Mouse (Mus musculus) small intestine, adult 2 months (tissue): ENCODE data around the gene 2900011O08Rik. TPM values are rescaled to one million over a fixed set of nuclear protein-coding genes. Genes with fewer than 3 reads are reported as not detected.

ENCODE experiments used
- H3K27ac ChIP-seq: fragments of 200-500 bp; 2 replicates; pipeline ENCODE4 v1.5.1; 2012; ENCODE audit warnings: low read depth, low read length, control low read depth, inconsistent platforms; ENCODE audit not compliant: insufficient read depth
- H3K27me3 ChIP-seq: fragments of 200-500 bp; 2 replicates; pipeline ENCODE4 v1.6.1; 2012; ENCODE audit warnings: mild to moderate bottlenecking, moderate library complexity, low read length, inconsistent platforms; ENCODE audit not compliant: control insufficient read depth, insufficient read depth
- H3K36me3 ChIP-seq: fragments of 200-500 bp; 2 replicates; pipeline ENCODE4 v1.6.1; 2012; ENCODE audit warnings: mild to moderate bottlenecking, low read length, control low read depth, inconsistent platforms; ENCODE audit not compliant: control insufficient read depth, insufficient read depth
- H3K4me1 ChIP-seq: fragments of 200-500 bp; 2 replicates; pipeline ENCODE4 v1.6.1; 2012; ENCODE audit warnings: low read length, inconsistent platforms, mixed read lengths; ENCODE audit not compliant: control insufficient read depth, insufficient read depth, insufficient read length
- H3K4me3 ChIP-seq: fragments of 200-500 bp; 2 replicates; pipeline ENCODE4 v1.5.1; 2012; ENCODE audit warnings: low read depth, mild to moderate bottlenecking, control low read depth, inconsistent platforms, low read length, moderate library complexity
- CTCF ChIP-seq: fragments of 200-500 bp; IDR thresholded peaks from 2 replicates; pipeline ENCODE4 v1.5.1; 2012; ENCODE audit warnings: low read depth, mild to moderate bottlenecking, control low read depth, inconsistent platforms, low read length, moderate library complexity, mixed read lengths; ENCODE audit not compliant: insufficient replicate concordance, insufficient read length; ENCODE audit errors: extremely low read depth
- POLR2A ChIP-seq: fragments of 200-500 bp; IDR thresholded peaks from 2 replicates; pipeline ENCODE4 v1.6.1; 2012; ENCODE audit warnings: low read depth, mild to moderate bottlenecking, control low read depth, inconsistent platforms, low read length, moderate library complexity
- WGBS: fragments of 180-500 bp; shearing (Covaris S2); methylation state at CpG from one replicate; pipeline ENCODE4 v1.1.7; 2018; 5-methylcytosine and 5-hydroxymethylcytosine counted together
- polyA plus RNA-seq: library from polyadenylated mRNA; depleted of rRNA; stranded (reverse); fragments of >200 nt; gene quantifications from 2 replicates; pipeline ENCODE4 v1.2.3, GENCODE M21; 2012

2900011O08Rik gene
- polyA plus RNA-seq, 1 experiment = 0.35 TPM

GRCm38 (mm10) chr16:14004726-14005125, 18.3 kb downstream of the 2900011O08Rik start:
- Histone ChIP-seq H3K4me3 (no peak overlapping the region), H3K27ac (peak overlapping the region; percentile 69), H3K27me3 (no peaks in the 10 kb centered on the region), H3K36me3 (no peaks in the 10 kb centered on the region), H3K4me1 (peaks cover 12% of the 10 kb centered on the region; the same call in 1 of the 2 replicates)
- WGBS = 50% methylated on average over 2 of the region's 2 CpGs
- TF ChIP-seq POLR2A = no peak
- no peak for TF ChIP-seq CTCF

GRCm38 (mm10) chr16:14005266-14005665, 18.9 kb downstream of the 2900011O08Rik start:
- 84% methylated on average over 4 of the region's 4 CpGs for WGBS
- Histone ChIP-seq H3K4me3 (no peak overlapping the region), H3K36me3 (no peaks in the 10 kb centered on the region), H3K4me1 (peaks cover 12% of the 10 kb centered on the region; the same call in 1 of the 2 replicates), H3K27me3 (no peaks in the 10 kb centered on the region), H3K27ac (peak overlapping the region; percentile 67)
- TF ChIP-seq POLR2A (no peak), CTCF (no peak)

DNA sequence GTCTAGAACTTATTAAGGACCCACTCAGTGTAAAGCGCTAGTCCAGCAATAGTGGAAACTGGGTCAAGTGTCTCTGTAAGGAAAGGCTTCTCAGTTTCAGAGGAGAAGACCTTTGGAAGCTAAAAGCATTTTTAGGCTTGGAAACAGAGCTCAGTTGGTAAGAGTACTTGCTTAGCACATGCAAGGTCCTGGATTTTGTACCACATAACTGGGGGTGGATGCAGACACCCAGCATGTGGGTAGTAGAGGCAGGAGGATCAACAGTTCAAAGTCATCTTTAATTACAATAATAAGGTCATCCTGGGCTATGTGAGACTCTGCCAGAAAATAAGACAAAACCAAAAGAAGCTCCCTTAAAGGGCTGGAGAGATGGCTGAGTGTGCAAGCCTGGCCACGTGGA, 21.7 kb downstream of the 2900011O08Rik start:
- TF ChIP-seq POLR2A (no peak), CTCF (no peak)
- H3K36me3 ChIP-seq = no peaks in the 10 kb centered on the region
- H3K4me1 ChIP-seq = peaks cover 12% of the 10 kb centered on the region; the same call in 1 of the 2 replicates
- H3K27ac ChIP-seq = no peak overlapping the region
- 67% methylated on average over 2 of the region's 2 CpGs for WGBS
- H3K4me3 ChIP-seq = no peak overlapping the region
- H3K27me3 ChIP-seq = no peaks in the 10 kb centered on the region

- Histone ChIP-seq H3K36me3 (no peaks in the 10 kb centered on the region), H3K27ac (no peak overlapping the region), H3K4me1 (peaks cover 12% of the 10 kb centered on the region; the same call in 1 of the 2 replicates), H3K27me3 (no peaks in the 10 kb centered on the region), H3K4me3 (no peak overlapping the region)
- no peak for TF ChIP-seq CTCF
- TF ChIP-seq POLR2A = no peak
These were observed 22.3 kb downstream of the 2900011O08Rik start for GRCm38 (mm10) chr16:14008708-14009107.

GRCm38 (mm10) chr16:14009966-14010365, 23.6 kb downstream of the 2900011O08Rik start:
- no peak overlapping the region for H3K4me3 ChIP-seq
- H3K36me3 ChIP-seq = no peaks in the 10 kb centered on the region
- no peak overlapping the region for H3K27ac ChIP-seq
- H3K4me1 ChIP-seq = peaks cover 5% of the 10 kb centered on the region; the same call in 1 of the 2 replicates
- H3K27me3 ChIP-seq = no peaks in the 10 kb centered on the region
- TF ChIP-seq CTCF (no peak), POLR2A (no peak)
- 90% methylated on average over 4 of the region's 4 CpGs for WGBS

DNA sequence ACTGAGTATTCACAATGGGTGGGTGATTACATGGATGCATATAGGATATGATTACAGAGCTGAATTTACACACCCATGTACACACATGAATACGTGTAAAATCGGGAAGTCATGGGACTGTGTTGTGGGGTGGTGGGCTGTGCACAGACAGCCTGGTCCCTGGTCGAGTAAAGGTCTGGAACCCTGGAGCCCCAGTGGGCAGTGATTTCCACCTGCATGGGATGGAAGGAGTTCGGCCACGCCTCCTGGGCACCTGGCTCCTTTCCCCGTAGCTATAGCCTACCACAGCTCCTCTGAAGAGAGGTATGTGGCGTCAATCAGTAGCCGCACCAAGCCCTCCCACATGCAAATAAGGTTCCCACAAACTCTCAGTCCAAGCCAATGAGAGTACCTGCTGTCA, 30.9 kb downstream of the 2900011O08Rik start:
- H3K27ac ChIP-seq = no peak overlapping the region
- no peak overlapping the region for H3K4me3 ChIP-seq
- H3K27me3 ChIP-seq = no peaks in the 10 kb centered on the region
- no peaks in the 10 kb centered on the region for H3K36me3 ChIP-seq
- H3K4me1 ChIP-seq = no peaks in the 10 kb centered on the region
- WGBS = 68% methylated on average over 8 of the region's 8 CpGs
- TF ChIP-seq CTCF (no peak), POLR2A (no peak)

DNA sequence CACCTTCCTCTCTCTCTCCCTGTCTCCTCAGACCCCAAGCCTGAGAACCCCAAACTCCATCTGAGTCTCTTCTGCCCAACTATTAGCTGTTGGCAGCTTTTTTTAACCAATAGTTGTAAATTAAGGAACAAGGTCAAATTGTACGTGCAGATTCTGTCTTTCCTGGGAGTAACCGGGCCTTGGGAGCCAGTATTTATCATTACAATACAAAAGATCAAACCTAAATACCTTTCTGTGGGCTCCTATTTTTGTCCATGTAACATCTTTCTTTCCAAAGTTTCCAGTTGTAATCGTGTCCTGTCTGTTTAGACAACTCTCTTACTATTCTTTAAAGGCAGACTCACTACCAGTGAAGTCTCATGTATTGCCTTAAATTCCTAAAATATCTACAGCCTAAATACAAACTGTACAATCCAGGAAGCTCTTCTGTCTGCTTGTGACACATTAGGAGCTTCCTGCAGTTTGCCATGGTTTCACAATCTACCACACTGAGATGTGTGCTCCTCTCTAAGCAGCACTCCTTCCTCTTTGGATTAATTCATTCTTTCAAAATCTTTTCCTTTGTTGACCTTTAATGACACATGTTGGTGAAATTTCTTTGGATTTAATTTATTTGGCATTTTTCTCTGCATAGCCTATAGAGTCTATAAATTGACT, 34.9 kb downstream of the 2900011O08Rik start:
- no peaks in the 10 kb centered on the region for H3K27me3 ChIP-seq
- no peak overlapping the region for H3K27ac ChIP-seq
- WGBS = 68% methylated on average over 3 of the region's 3 CpGs
- no peaks in the 10 kb centered on the region for H3K36me3 ChIP-seq
- no peak for TF ChIP-seq CTCF
- no peak for TF ChIP-seq POLR2A
- H3K4me3 ChIP-seq = no peak overlapping the region
- H3K4me1 ChIP-seq = no peaks in the 10 kb centered on the region
